Mouse (Mus musculus): ENCODE measurements around the gene Spata1. TPM values are rescaled to one million over a fixed set of nuclear protein-coding genes. Genes with fewer than 3 reads are reported as not detected.

The Spata1 gene
- polyA plus RNA-seq, 1 experiment = 2.5 TPM

DNA sequence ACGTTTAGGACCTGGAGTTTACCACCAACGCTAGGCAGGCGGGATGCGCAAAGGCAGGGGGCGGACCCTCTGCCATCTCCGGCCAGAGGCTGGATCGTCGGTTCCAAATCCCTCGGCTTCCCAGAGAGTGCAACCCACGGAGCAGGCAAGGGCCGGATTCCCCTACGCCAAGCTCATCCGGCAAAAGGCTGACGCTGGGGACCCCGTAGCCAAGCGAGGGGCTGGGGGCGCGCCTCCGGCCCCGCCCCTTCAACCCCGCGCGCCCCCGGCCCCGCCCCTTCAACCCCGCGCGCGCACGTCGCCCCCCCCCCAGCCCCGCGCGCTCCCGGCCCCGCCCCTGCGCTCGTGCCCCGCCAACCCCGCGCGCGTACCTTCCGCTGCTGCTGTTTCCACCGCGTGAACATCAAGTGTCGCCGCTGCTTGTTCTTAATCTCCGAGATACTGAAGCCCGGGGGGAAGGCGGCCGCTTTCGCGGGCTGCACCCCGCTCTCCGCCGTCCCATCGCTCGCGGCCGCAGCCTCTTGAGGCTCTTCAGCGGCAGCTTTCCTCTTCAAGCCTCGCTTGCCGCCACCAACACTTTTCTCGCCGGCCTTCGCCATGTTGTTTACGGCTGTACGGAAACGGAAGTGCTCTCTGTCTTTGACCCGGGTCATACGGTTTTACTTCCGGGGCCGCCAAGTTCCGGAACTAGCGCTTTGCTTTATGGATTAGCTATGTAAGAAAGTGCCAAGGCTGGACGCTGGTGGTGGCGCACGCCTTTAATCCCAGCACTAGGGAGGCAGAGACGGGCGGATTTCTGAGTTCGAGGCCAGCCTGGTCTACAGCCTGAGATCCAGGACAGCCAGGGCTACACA is 21.5 kb upstream of the Spata1 start, which contains the start of gene Rpf1:
Gene Rpf1 (minus strand): TSS at position 632 of the 854 bp plus-strand sequence.
- H3K27me3 ChIP-seq (ENCODE audit: control insufficient read depth, insufficient read depth, low read length) = no peaks in the 10 kb centered on the region

DNA sequence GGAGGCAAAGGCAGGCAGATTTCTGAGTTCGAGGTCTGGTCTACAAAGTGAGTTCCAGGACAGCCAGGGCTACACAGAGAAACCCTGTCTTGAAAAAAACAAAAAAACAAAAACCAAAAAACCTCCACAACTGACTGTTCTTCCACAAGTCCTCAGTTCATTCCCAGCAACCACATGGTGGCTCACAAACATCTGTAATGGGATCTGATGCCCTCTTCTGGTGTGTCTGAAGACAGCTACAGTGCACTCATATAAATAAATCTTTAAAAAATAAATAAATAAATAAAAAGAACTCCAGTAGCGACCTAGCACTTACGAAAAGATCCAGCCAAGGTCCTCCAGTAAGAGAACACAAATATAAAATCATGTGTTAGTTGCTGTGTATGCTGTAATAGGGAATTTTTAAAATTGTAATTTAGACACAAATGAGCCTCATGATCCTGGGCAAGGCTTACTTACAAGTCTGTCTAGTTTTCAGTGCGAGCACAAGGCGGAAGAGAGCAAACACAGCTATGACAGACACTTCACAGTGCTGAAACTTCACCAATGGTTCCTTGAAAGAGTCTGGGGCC is 20.8 kb upstream of the Spata1 start:
- DNase-seq = no peak
- TF ChIP-seq CTCF (IDR thresholded peaks at IDR 0.05; ENCODE audit: borderline replicate concordance, control insufficient read depth, extremely low read depth, insufficient read depth, low read length, poor library complexity) = no peak
- no peak for TF ChIP-seq POLR2A (IDR thresholded peaks at IDR 0.05; ENCODE audit: control insufficient read depth, extremely low read depth, insufficient read depth, low read length, poor library complexity)
- Histone ChIP-seq H3K36me3 (ENCODE audit: control insufficient read depth, insufficient read depth, low read length) (peaks cover 17% of the 10 kb centered on the region), H3K4me3 (ENCODE audit: control insufficient read depth, insufficient read depth, low read length) (peak overlapping the region; percentile 84), H3K27ac (ENCODE audit: control insufficient read depth, insufficient read depth, low read length) (peak overlapping the region; percentile 19; the same call in 1 of the 2 replicates), H3K27me3 (ENCODE audit: control insufficient read depth, insufficient read depth, low read length) (no peaks in the 10 kb centered on the region), H3K4me1 (replicated peaks; ENCODE audit: control insufficient read depth, insufficient read depth, low read length) (0 out of 2 replicates have a peak, but pooled peaks cover 4% of the 10 kb centered on the region)
- 46% methylated on average over 5 of the region's 5 CpGs for WGBS

More for the DNA sequence above, 21.5 kb upstream of the Spata1 start, which contains the start of gene Rpf1:
- H3K36me3 ChIP-seq (ENCODE audit: control insufficient read depth, insufficient read depth, low read length) = peaks cover 17% of the 10 kb centered on the region
- TF ChIP-seq POLR2A (IDR thresholded peaks at IDR 0.05; ENCODE audit: control insufficient read depth, extremely low read depth, insufficient read depth, low read length, poor library complexity) = peak; percentile 77
- no peak for TF ChIP-seq CTCF (IDR thresholded peaks at IDR 0.05; ENCODE audit: borderline replicate concordance, control insufficient read depth, extremely low read depth, insufficient read depth, low read length, poor library complexity)
- peak; percentile 90 for DNase-seq
- 0 out of 2 replicates have a peak, but pooled peaks cover 4% of the 10 kb centered on the region for H3K4me1 ChIP-seq (replicated peaks; ENCODE audit: control insufficient read depth, insufficient read depth, low read length)
- peak within 1 kb of the TSS; percentile 93 for H3K4me3 ChIP-seq (ENCODE audit: control insufficient read depth, insufficient read depth, low read length)
- under 1% methylated on average over 76 of the region's 82 CpGs for WGBS
- peak within 1 kb of the TSS; percentile 95 for H3K27ac ChIP-seq (ENCODE audit: control insufficient read depth, insufficient read depth, low read length)

- H3K27ac ChIP-seq (ENCODE audit: control insufficient read depth, insufficient read depth, low read length) = no peak overlapping the region
- no peaks in the 10 kb centered on the region for H3K27me3 ChIP-seq (ENCODE audit: control insufficient read depth, insufficient read depth, low read length)
- no peaks in the 10 kb centered on the region for H3K4me1 ChIP-seq (replicated peaks; ENCODE audit: control insufficient read depth, insufficient read depth, low read length)
- H3K36me3 ChIP-seq (ENCODE audit: control insufficient read depth, insufficient read depth, low read length) = peaks cover 78% of the 10 kb centered on the region
- no peak overlapping the region for H3K4me3 ChIP-seq (ENCODE audit: control insufficient read depth, insufficient read depth, low read length)
- DNase-seq = no peak
- WGBS = 98% methylated on average over 7 of the region's 7 CpGs
- TF ChIP-seq CTCF (IDR thresholded peaks at IDR 0.05; ENCODE audit: borderline replicate concordance, control insufficient read depth, extremely low read depth, insufficient read depth, low read length, poor library complexity) (no peak), POLR2A (IDR thresholded peaks at IDR 0.05; ENCODE audit: control insufficient read depth, extremely low read depth, insufficient read depth, low read length, poor library complexity) (no peak)
Measured at GRCm38 (mm10) chr3:146506711-146507110, 7.2 kb upstream of the Spata1 start.

- Histone ChIP-seq H3K4me1 (replicated peaks; ENCODE audit: control insufficient read depth, insufficient read depth, low read length) (peaks cover 8% of the 10 kb centered on the region), H3K27ac (ENCODE audit: control insufficient read depth, insufficient read depth, low read length) (no peak overlapping the region), H3K4me3 (ENCODE audit: control insufficient read depth, insufficient read depth, low read length) (no peak overlapping the region), H3K27me3 (ENCODE audit: control insufficient read depth, insufficient read depth, low read length) (no peaks in the 10 kb centered on the region), H3K36me3 (ENCODE audit: control insufficient read depth, insufficient read depth, low read length) (peaks cover 31% of the 10 kb centered on the region)
- TF ChIP-seq CTCF (IDR thresholded peaks at IDR 0.05; ENCODE audit: borderline replicate concordance, control insufficient read depth, extremely low read depth, insufficient read depth, low read length, poor library complexity) = no peak
- no peak for TF ChIP-seq POLR2A (IDR thresholded peaks at IDR 0.05; ENCODE audit: control insufficient read depth, extremely low read depth, insufficient read depth, low read length, poor library complexity)
- no peak for DNase-seq
- 74% methylated on average over 5 of the region's 5 CpGs for WGBS
Measured at GRCm38 (mm10) chr3:146501601-146502123, 2.1 kb upstream of the Spata1 start.

DNA sequence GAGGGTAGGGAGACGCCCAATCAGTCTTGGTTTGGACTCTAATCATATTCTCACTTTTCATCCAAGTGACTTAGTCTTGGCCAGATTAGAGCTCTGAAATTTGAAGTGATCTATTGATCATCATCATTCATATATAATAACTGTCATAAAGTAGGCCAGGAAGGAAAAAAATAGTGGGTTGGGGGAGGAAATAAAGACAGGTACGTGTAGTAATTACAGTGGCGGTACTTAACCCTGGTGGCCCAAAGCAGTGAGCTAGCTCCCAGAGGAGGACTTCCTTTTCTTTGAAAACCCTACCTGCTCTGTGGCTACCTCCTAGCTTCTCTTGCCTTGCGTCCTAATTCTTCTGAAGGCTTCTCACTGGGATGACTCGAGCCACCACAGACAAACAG is 1.3 kb upstream of the Spata1 start:
- Histone ChIP-seq H3K27me3 (ENCODE audit: control insufficient read depth, insufficient read depth, low read length) (no peaks in the 10 kb centered on the region), H3K4me3 (ENCODE audit: control insufficient read depth, insufficient read depth, low read length) (peak overlapping the region; percentile 17; the same call in 1 of the 2 replicates), H3K4me1 (replicated peaks; ENCODE audit: control insufficient read depth, insufficient read depth, low read length) (peaks cover 8% of the 10 kb centered on the region), H3K36me3 (ENCODE audit: control insufficient read depth, insufficient read depth, low read length) (peaks cover 23% of the 10 kb centered on the region), H3K27ac (ENCODE audit: control insufficient read depth, insufficient read depth, low read length) (no peak overlapping the region)
- TF ChIP-seq POLR2A (IDR thresholded peaks at IDR 0.05; ENCODE audit: control insufficient read depth, extremely low read depth, insufficient read depth, low read length, poor library complexity) (no peak), CTCF (IDR thresholded peaks at IDR 0.05; ENCODE audit: borderline replicate concordance, control insufficient read depth, extremely low read depth, insufficient read depth, low read length, poor library complexity) (no peak)
- whole genome bisulfite sequencing = 3% methylated on average over 5 of the region's 5 CpGs
- DNase-seq = no peak

Data from thymus, adult 2 months (tissue).